Mouse (Mus musculus): ENCODE results near the gene Fam102a. TPM values are rescaled to one million over a fixed set of nuclear protein-coding genes. Genes with fewer than 3 reads are reported as not detected.

Gene Fam102a
- total and polyA plus RNA-seq, 3 experiments, result 28.7 to 35.0 (median 32.7) TPM

- ATAC-seq (ENCODE audit: extremely low read depth, insufficient number of reproducible peaks, low FRiP score, poor library complexity, severe bottlenecking) (peak; percentile 29; the same call in 1 of the 2 replicates), DNase-seq (ENCODE audit: low spot score) (no peak)
- no peaks in the 10 kb centered on the region for H3K9me3 ChIP-seq (replicated peaks)
- peaks cover 67% of the 10 kb centered on the region for H3K4me1 ChIP-seq (ENCODE audit: insufficient read depth, low read depth, low read length)
- H3K4me3 ChIP-seq (ENCODE audit: low read depth, low read length), result peak overlapping the region; percentile 80
- peaks cover 41% of the 10 kb centered on the region for H3K36me3 ChIP-seq (replicated peaks)
- TF ChIP-seq GATA2 (IDR thresholded peaks at IDR 0.05; ENCODE audit: borderline replicate concordance, low read depth, low read length) (no peak), GATA1 (IDR thresholded peaks at IDR 0.05; ENCODE audit: borderline replicate concordance, low read length) (no peak), POLR2AphosphoS5 (IDR thresholded peaks at IDR 0.05; ENCODE audit: insufficient replicate concordance, low read depth, low read length) (no peak), CTCF (IDR thresholded peaks at IDR 0.05; ENCODE audit: low read depth, low read length) (no peak), TAL1 (conservative IDR thresholded peaks at IDR 0.05; ENCODE audit: low read depth, low read length) (no peak)
- H3K27me3 ChIP-seq (ENCODE audit: insufficient read depth, low read length), result no peaks in the 10 kb centered on the region
Measured at GRCm38 (mm10) chr2:32608778-32609435, 73.8 kb downstream of the Fam102a start.

DNA sequence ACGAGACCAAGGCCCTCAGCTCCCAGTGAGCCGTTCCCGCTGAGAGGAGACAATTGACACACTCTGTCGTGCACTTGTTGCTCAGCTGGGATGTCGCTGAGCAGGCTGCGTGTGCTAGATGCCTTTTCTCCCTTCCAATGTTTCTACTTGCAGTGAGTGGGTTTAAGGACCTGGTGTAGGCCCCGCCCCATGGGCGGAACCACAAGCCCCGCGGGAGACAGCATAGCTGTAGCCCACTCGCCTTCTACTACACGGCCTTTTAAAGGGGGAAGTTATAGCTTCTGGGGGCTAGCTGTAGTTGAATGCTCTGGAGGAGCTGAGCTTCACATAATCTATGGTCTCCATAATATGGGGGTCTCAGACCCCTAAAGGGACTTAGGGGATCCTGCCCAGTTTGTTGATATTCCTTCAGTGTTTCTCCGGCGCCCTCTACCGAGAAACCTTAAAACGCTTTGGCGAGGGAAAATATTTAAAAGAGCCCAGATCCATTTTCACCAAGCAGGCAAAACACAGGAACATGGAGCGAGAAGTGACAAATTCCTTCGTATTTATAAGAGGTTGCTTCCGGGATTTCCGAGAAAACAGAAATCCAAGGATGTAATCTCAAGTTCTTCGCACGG, 75.6 kb downstream of the Fam102a start:
- Histone ChIP-seq H3K9me3 (replicated peaks) (no peaks in the 10 kb centered on the region), H3K4me3 (ENCODE audit: low read depth, low read length) (peak overlapping the region; percentile 60; the same call in 1 of the 2 replicates), H3K36me3 (replicated peaks) (peaks cover 57% of the 10 kb centered on the region), H3K4me1 (ENCODE audit: insufficient read depth, low read depth, low read length) (peaks cover 63% of the 10 kb centered on the region), H3K27me3 (ENCODE audit: insufficient read depth, low read length) (no peaks in the 10 kb centered on the region)
- TF ChIP-seq GATA1 (IDR thresholded peaks at IDR 0.05; ENCODE audit: borderline replicate concordance, low read length) (no peak), CTCF (IDR thresholded peaks at IDR 0.05; ENCODE audit: low read depth, low read length) (no peak), POLR2AphosphoS5 (IDR thresholded peaks at IDR 0.05; ENCODE audit: insufficient replicate concordance, low read depth, low read length) (no peak), TAL1 (conservative IDR thresholded peaks at IDR 0.05; ENCODE audit: low read depth, low read length) (no peak), GATA2 (IDR thresholded peaks at IDR 0.05; ENCODE audit: borderline replicate concordance, low read depth, low read length) (no peak)
- DNase-seq (ENCODE audit: low spot score), result peak; percentile 52
- no peak for ATAC-seq (ENCODE audit: extremely low read depth, insufficient number of reproducible peaks, low FRiP score, poor library complexity, severe bottlenecking)

DNA sequence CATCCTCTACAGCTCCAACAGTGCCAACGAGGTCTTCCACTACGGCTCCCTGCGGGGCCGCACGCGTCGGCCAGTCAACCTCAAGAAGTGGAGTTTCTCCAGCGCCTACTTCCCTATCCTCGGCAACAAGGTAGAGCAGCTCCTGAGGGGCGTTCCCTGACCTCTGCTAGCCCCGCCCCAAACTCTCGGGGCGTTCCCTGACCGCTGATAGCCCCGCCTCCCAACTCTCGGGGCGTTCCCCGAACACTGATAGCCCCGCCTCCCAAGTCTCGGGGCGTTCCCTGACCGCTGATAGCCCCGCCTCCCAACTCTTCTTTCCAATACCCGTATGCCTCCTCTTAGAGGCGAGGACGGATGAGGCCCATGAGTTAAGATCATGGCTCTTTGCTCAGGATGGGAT, 77.1 kb downstream of the Fam102a start:
- Histone ChIP-seq H3K36me3 (replicated peaks) (peaks cover 72% of the 10 kb centered on the region), H3K4me1 (ENCODE audit: insufficient read depth, low read depth, low read length) (peaks cover 53% of the 10 kb centered on the region)
- DNase-seq (ENCODE audit: low spot score), result no peak

DNA sequence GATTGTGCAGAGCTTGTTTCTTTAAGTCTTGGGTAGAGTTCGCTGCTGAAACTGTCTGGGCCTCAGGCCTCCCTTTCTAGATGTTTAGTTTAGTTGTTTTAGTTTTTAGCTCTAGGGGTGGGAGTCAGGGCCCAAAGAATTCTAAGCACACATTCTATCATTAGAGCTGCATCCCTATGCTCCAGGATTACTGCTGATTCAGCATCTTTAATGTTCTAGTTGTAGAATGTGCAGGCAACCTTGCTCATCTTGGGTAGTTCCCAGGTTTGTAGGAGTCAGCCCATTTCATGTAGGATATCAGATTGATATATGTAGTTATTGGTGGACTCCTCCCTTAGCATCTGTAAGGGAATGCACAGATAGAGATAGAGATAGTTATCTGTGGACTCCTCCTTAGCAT, 82.0 kb downstream of the Fam102a start:
- DNase-seq (ENCODE audit: low spot score) (no peak), ATAC-seq (ENCODE audit: extremely low read depth, insufficient number of reproducible peaks, low FRiP score, poor library complexity, severe bottlenecking) (no peak)
- Histone ChIP-seq H3K4me3 (ENCODE audit: low read depth, low read length) (no peak overlapping the region), H3K36me3 (replicated peaks) (peaks cover 96% of the 10 kb centered on the region), H3K4me1 (ENCODE audit: insufficient read depth, low read depth, low read length) (peaks cover 23% of the 10 kb centered on the region), H3K9me3 (replicated peaks) (peaks cover 3% of the 10 kb centered on the region), H3K27me3 (ENCODE audit: insufficient read depth, low read length) (no peaks in the 10 kb centered on the region)
- no peak for TF ChIP-seq TAL1 (conservative IDR thresholded peaks at IDR 0.05; ENCODE audit: low read depth, low read length)
- TF ChIP-seq GATA2 (IDR thresholded peaks at IDR 0.05; ENCODE audit: borderline replicate concordance, low read depth, low read length), result no peak
- no peak for TF ChIP-seq POLR2AphosphoS5 (IDR thresholded peaks at IDR 0.05; ENCODE audit: insufficient replicate concordance, low read depth, low read length)
- no peak for TF ChIP-seq GATA1 (IDR thresholded peaks at IDR 0.05; ENCODE audit: borderline replicate concordance, low read length)
- TF ChIP-seq CTCF (IDR thresholded peaks at IDR 0.05; ENCODE audit: low read depth, low read length), result no peak

More for the DNA sequence above, 77.1 kb downstream of the Fam102a start:
- Histone ChIP-seq H3K27me3 (ENCODE audit: insufficient read depth, low read length) (no peaks in the 10 kb centered on the region), H3K9me3 (replicated peaks) (no peaks in the 10 kb centered on the region), H3K4me3 (ENCODE audit: low read depth, low read length) (no peak overlapping the region)
- no peak for TF ChIP-seq GATA1 (IDR thresholded peaks at IDR 0.05; ENCODE audit: borderline replicate concordance, low read length)
- TF ChIP-seq GATA2 (IDR thresholded peaks at IDR 0.05; ENCODE audit: borderline replicate concordance, low read depth, low read length), result no peak
- no peak for TF ChIP-seq CTCF (IDR thresholded peaks at IDR 0.05; ENCODE audit: low read depth, low read length)
- TF ChIP-seq POLR2AphosphoS5 (IDR thresholded peaks at IDR 0.05; ENCODE audit: insufficient replicate concordance, low read depth, low read length), result no peak
- TF ChIP-seq TAL1 (conservative IDR thresholded peaks at IDR 0.05; ENCODE audit: low read depth, low read length), result no peak
- ATAC-seq (ENCODE audit: extremely low read depth, insufficient number of reproducible peaks, low FRiP score, poor library complexity, severe bottlenecking), result no peak

DNA sequence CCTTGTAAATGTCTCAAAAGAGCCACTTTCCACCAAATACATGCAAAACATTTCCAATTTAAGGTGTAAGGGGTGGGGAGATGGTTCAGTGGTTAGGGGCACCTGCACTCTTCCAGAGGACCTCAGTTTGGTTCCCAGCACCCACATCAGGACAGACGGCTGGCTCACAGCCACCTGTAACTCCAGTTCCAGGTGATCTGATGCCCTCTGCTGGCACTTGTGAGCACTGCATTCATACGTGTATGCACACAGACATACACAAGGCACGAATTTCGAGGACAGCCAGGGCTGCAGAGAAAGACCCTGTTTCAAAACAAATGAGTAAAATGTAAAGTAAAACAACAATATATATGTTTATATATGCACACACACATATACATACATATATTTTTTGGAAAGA, 82.5 kb downstream of the Fam102a start:
- DNase-seq (ENCODE audit: low spot score), result no peak
- Histone ChIP-seq H3K4me3 (ENCODE audit: low read depth, low read length) (no peak overlapping the region), H3K4me1 (ENCODE audit: insufficient read depth, low read depth, low read length) (peaks cover 21% of the 10 kb centered on the region), H3K36me3 (replicated peaks) (peaks cover 96% of the 10 kb centered on the region), H3K27me3 (ENCODE audit: insufficient read depth, low read length) (no peaks in the 10 kb centered on the region), H3K9me3 (replicated peaks) (peaks cover 3% of the 10 kb centered on the region)
- TF ChIP-seq CTCF (IDR thresholded peaks at IDR 0.05; ENCODE audit: low read depth, low read length), result peak; percentile 25; the same call in 1 of the 2 replicates
- TF ChIP-seq GATA1 (IDR thresholded peaks at IDR 0.05; ENCODE audit: borderline replicate concordance, low read length), result no peak
- ATAC-seq (ENCODE audit: extremely low read depth, insufficient number of reproducible peaks, low FRiP score, poor library complexity, severe bottlenecking), result no peak

- no peak for ATAC-seq (ENCODE audit: extremely low read depth, insufficient number of reproducible peaks, low FRiP score, poor library complexity, severe bottlenecking)
- H3K36me3 ChIP-seq (replicated peaks), result peaks cover 93% of the 10 kb centered on the region
Measured at GRCm38 (mm10) chr2:32618051-32618450, 82.9 kb downstream of the Fam102a start.

More at GRCm38 (mm10) chr2:32618051-32618450, 82.9 kb downstream of the Fam102a start:
- TF ChIP-seq POLR2AphosphoS5 (IDR thresholded peaks at IDR 0.05; ENCODE audit: insufficient replicate concordance, low read depth, low read length) (no peak), TAL1 (conservative IDR thresholded peaks at IDR 0.05; ENCODE audit: low read depth, low read length) (no peak), CTCF (IDR thresholded peaks at IDR 0.05; ENCODE audit: low read depth, low read length) (no peak), GATA2 (IDR thresholded peaks at IDR 0.05; ENCODE audit: borderline replicate concordance, low read depth, low read length) (no peak), GATA1 (IDR thresholded peaks at IDR 0.05; ENCODE audit: borderline replicate concordance, low read length) (no peak)
- Histone ChIP-seq H3K4me3 (ENCODE audit: low read depth, low read length) (no peak overlapping the region), H3K4me1 (ENCODE audit: insufficient read depth, low read depth, low read length) (peaks cover 21% of the 10 kb centered on the region), H3K9me3 (replicated peaks) (peaks cover 3% of the 10 kb centered on the region), H3K27me3 (ENCODE audit: insufficient read depth, low read length) (no peaks in the 10 kb centered on the region)
- no peak for DNase-seq (ENCODE audit: low spot score)

Other genes with a start within 250 kb of the Fam102a start
Only the 20 nearest of the 24 such genes appear.
- 196 and 213 TPM in 2 replicates for gene Ciz1, start 183.0 kb upstream of the Fam102a start, total RNA-seq (2014; fragmentation: Nextera tagmentation)
- 62.9 and 71.6 TPM in 2 replicates for gene Ciz1, start 183.0 kb upstream of the Fam102a start, total RNA-seq (2017)
- gene Ciz1, start 183.0 kb upstream of the Fam102a start, polyA plus RNA-seq (2012), result 306 and 372 TPM in 2 replicates
- gene Dnm1, start 182.0 kb upstream of the Fam102a start, total RNA-seq (2014; fragmentation: Nextera tagmentation), result not detected in 2 replicates
- gene Dnm1, start 182.0 kb upstream of the Fam102a start, total RNA-seq (2017), result 0.05 TPM in 1 of 2 replicates, not detected in the other
- 0.14 and 0.15 TPM in 2 replicates for gene Dnm1, start 182.0 kb upstream of the Fam102a start, polyA plus RNA-seq (2012)
- 61.4 and 63.6 TPM in 2 replicates for gene 1110008P14Rik, start 153.4 kb upstream of the Fam102a start, total RNA-seq (2014; fragmentation: Nextera tagmentation)
- 26.5 and 33.0 TPM in 2 replicates for gene 1110008P14Rik, start 153.4 kb upstream of the Fam102a start, total RNA-seq (2017)
- 61.9 and 82.0 TPM in 2 replicates for gene 1110008P14Rik, start 153.4 kb upstream of the Fam102a start, polyA plus RNA-seq (2012)
- not detected in 2 replicates for gene Lcn2, start 147.1 kb upstream of the Fam102a start, total RNA-seq (2014; fragmentation: Nextera tagmentation)
- not detected in 2 replicates for gene Lcn2, start 147.1 kb upstream of the Fam102a start, total RNA-seq (2017)
- gene Lcn2, start 147.1 kb upstream of the Fam102a start, polyA plus RNA-seq (2012), result 0.05 TPM in 1 of 2 replicates, not detected in the other
- 13.8 and 21.5 TPM in 2 replicates for gene Ptges2, start 139.4 kb upstream of the Fam102a start, total RNA-seq (2014; fragmentation: Nextera tagmentation)
- 11.5 and 12.4 TPM in 2 replicates for gene Ptges2, start 139.4 kb upstream of the Fam102a start, total RNA-seq (2017)
- gene Ptges2, start 139.4 kb upstream of the Fam102a start, polyA plus RNA-seq (2012), result 6.8 and 7.0 TPM in 2 replicates
- 3.9 and 4.2 TPM in 2 replicates for gene Naif1, start 84.9 kb upstream of the Fam102a start, total RNA-seq (2014; fragmentation: Nextera tagmentation)
- gene Naif1, start 84.9 kb upstream of the Fam102a start, total RNA-seq (2017), result 3.8 and 4.0 TPM in 2 replicates
- gene Naif1, start 84.9 kb upstream of the Fam102a start, polyA plus RNA-seq (2012), result 6.9 and 8.1 TPM in 2 replicates
- 5.1 and 25.4 TPM in 2 replicates for gene Slc25a25, start 83.9 kb upstream of the Fam102a start, total RNA-seq (2014; fragmentation: Nextera tagmentation)
- gene Slc25a25, start 83.9 kb upstream of the Fam102a start, total RNA-seq (2017), result 6.8 and 8.0 TPM in 2 replicates
- gene Slc25a25, start 83.9 kb upstream of the Fam102a start, polyA plus RNA-seq (2012), result 6.5 and 6.9 TPM in 2 replicates
- 74.6 and 85.4 TPM in 2 replicates for gene Dpm2, start 35.5 kb downstream of the Fam102a start, total RNA-seq (2014; fragmentation: Nextera tagmentation)
- 59.3 and 64.4 TPM in 2 replicates for gene Dpm2, start 35.5 kb downstream of the Fam102a start, total RNA-seq (2017)
- gene Dpm2, start 35.5 kb downstream of the Fam102a start, polyA plus RNA-seq (2012), result 8.2 and 9.4 TPM in 2 replicates
- gene Pip5kl1, start 39.5 kb downstream of the Fam102a start, total RNA-seq (2014; fragmentation: Nextera tagmentation), result 1.0 TPM in 1 of 2 replicates, not detected in the other
- 0.71 and 1.0 TPM in 2 replicates for gene Pip5kl1, start 39.5 kb downstream of the Fam102a start, total RNA-seq (2017)
- 0.11 and 0.13 TPM in 2 replicates for gene Pip5kl1, start 39.5 kb downstream of the Fam102a start, polyA plus RNA-seq (2012)
- gene 9430097D07Rik, start 40.4 kb downstream of the Fam102a start, total RNA-seq (2014; fragmentation: Nextera tagmentation), result not detected in 2 replicates
- gene 9430097D07Rik, start 40.4 kb downstream of the Fam102a start, total RNA-seq (2017), result 0.11 TPM in 1 of 2 replicates, not detected in the other
- not detected in 2 replicates for gene 9430097D07Rik, start 40.4 kb downstream of the Fam102a start, polyA plus RNA-seq (2012)
- 15.4 and 25.2 TPM in 2 replicates for gene St6galnac4, start 51.8 kb downstream of the Fam102a start, total RNA-seq (2014; fragmentation: Nextera tagmentation)
- 6.7 and 8.1 TPM in 2 replicates for gene St6galnac4, start 51.8 kb downstream of the Fam102a start, total RNA-seq (2017)
- 20.8 and 24.4 TPM in 2 replicates for gene St6galnac4, start 51.8 kb downstream of the Fam102a start, polyA plus RNA-seq (2012)
- 18.3 and 20.2 TPM in 2 replicates for gene St6galnac6, start 64.4 kb downstream of the Fam102a start, total RNA-seq (2014; fragmentation: Nextera tagmentation)
- gene St6galnac6, start 64.4 kb downstream of the Fam102a start, total RNA-seq (2017), result 16.8 and 19.8 TPM in 2 replicates
- gene St6galnac6, start 64.4 kb downstream of the Fam102a start, polyA plus RNA-seq (2012), result 36.6 and 39.2 TPM in 2 replicates
- gene Ak1, start 86.4 kb downstream of the Fam102a start, total RNA-seq (2014; fragmentation: Nextera tagmentation), result not detected in 2 replicates
- gene Ak1, start 86.4 kb downstream of the Fam102a start, total RNA-seq (2017), result 0.44 and 0.58 TPM in 2 replicates
- 0.42 and 0.56 TPM in 2 replicates for gene Ak1, start 86.4 kb downstream of the Fam102a start, polyA plus RNA-seq (2012)
- gene Eng, start 111.3 kb downstream of the Fam102a start, total RNA-seq (2014; fragmentation: Nextera tagmentation), result 4.4 and 6.4 TPM in 2 replicates
- 0.76 and 0.93 TPM in 2 replicates for gene Eng, start 111.3 kb downstream of the Fam102a start, total RNA-seq (2017)
- gene Eng, start 111.3 kb downstream of the Fam102a start, polyA plus RNA-seq (2012), result 5.3 and 6.3 TPM in 2 replicates
- gene Fpgs, start 168.8 kb downstream of the Fam102a start, total RNA-seq (2014; fragmentation: Nextera tagmentation), result 14.7 and 22.9 TPM in 2 replicates
- gene Fpgs, start 168.8 kb downstream of the Fam102a start, total RNA-seq (2017), result 12.8 and 13.6 TPM in 2 replicates
- gene Fpgs, start 168.8 kb downstream of the Fam102a start, polyA plus RNA-seq (2012), result 81.4 and 145 TPM in 2 replicates
- gene Cdk9, start 177.7 kb downstream of the Fam102a start, total RNA-seq (2014; fragmentation: Nextera tagmentation), result 68.7 and 71.2 TPM in 2 replicates
- 31.7 and 32.5 TPM in 2 replicates for gene Cdk9, start 177.7 kb downstream of the Fam102a start, total RNA-seq (2017)
- gene Cdk9, start 177.7 kb downstream of the Fam102a start, polyA plus RNA-seq (2012), result 105 and 129 TPM in 2 replicates
- gene Sh2d3c, start 185.7 kb downstream of the Fam102a start, total RNA-seq (2014; fragmentation: Nextera tagmentation), result not detected in 2 replicates
- 0.06 and 0.98 TPM in 2 replicates for gene Sh2d3c, start 185.7 kb downstream of the Fam102a start, total RNA-seq (2017)
- 0.35 and 0.39 TPM in 2 replicates for gene Sh2d3c, start 185.7 kb downstream of the Fam102a start, polyA plus RNA-seq (2012)
- not detected in 2 replicates for gene 6330409D20Rik, start 205.7 kb downstream of the Fam102a start, total RNA-seq (2014; fragmentation: Nextera tagmentation)
- gene 6330409D20Rik, start 205.7 kb downstream of the Fam102a start, total RNA-seq (2017), result 0.17 TPM in 1 of 2 replicates, not detected in the other
- gene 6330409D20Rik, start 205.7 kb downstream of the Fam102a start, polyA plus RNA-seq (2012), result not detected in 2 replicates
- 9.0 and 9.7 TPM in 2 replicates for gene Tor2a, start 221.9 kb downstream of the Fam102a start, total RNA-seq (2014; fragmentation: Nextera tagmentation)
- 14.0 and 17.7 TPM in 2 replicates for gene Tor2a, start 221.9 kb downstream of the Fam102a start, total RNA-seq (2017)
- gene Tor2a, start 221.9 kb downstream of the Fam102a start, polyA plus RNA-seq (2012), result 28.2 and 30.1 TPM in 2 replicates
- 0.53 TPM in 1 of 2 replicates, not detected in the other for gene Ttc16, start 240.3 kb downstream of the Fam102a start, total RNA-seq (2014; fragmentation: Nextera tagmentation)
- gene Ttc16, start 240.3 kb downstream of the Fam102a start, total RNA-seq (2017), result 0.17 and 0.38 TPM in 2 replicates
- gene Ttc16, start 240.3 kb downstream of the Fam102a start, polyA plus RNA-seq (2012), result 0.02 and 0.15 TPM in 2 replicates

Measured in G1E (cell line).